Mouse (Mus musculus) G1E (cell line): Measurements from ENCODE around the gene Rd3. TPM values are rescaled to one million over a fixed set of nuclear protein-coding genes. Genes with fewer than 3 reads are reported as not detected.

Experiments
- ATAC-seq: 2 replicates; pipeline ENCODE4 v1.8.0; 2016; ENCODE audit warnings: mild to moderate bottlenecking; ENCODE audit not compliant: insufficient number of reproducible peaks, poor library complexity, low FRiP score, severe bottlenecking; ENCODE audit errors: extremely low read depth
- DNase-seq: peaks from one replicate; pipeline ENCODE4 v3.0.0; 2012; ENCODE audit warnings: low spot score
- H3K27me3 ChIP-seq: 2 replicates; pipeline ENCODE4 v1.6.1; 2012; ENCODE audit warnings: mild to moderate bottlenecking, low read length, inconsistent platforms; ENCODE audit not compliant: insufficient read depth
- H3K36me3 ChIP-seq: replicated peaks from 2 replicates; pipeline ENCODE3; 2012; ENCODE audit warnings: mild to moderate bottlenecking, inconsistent platforms
- H3K4me1 ChIP-seq: 2 replicates; pipeline ENCODE4 v1.6.1; 2012; ENCODE audit warnings: low read depth, low read length, inconsistent platforms, mixed read lengths; ENCODE audit not compliant: insufficient read depth
- H3K4me3 ChIP-seq: 2 replicates; pipeline ENCODE4 v1.5.1; 2012; ENCODE audit warnings: low read depth, mild to moderate bottlenecking, inconsistent platforms, low read length, moderate library complexity, mixed read lengths
- H3K9me3 ChIP-seq: replicated peaks from 2 replicates; pipeline ENCODE4 v1.6.1; 2012; ENCODE audit warnings: inconsistent platforms
- CTCF ChIP-seq: IDR thresholded peaks from 2 replicates; pipeline ENCODE4 v1.5.1; 2012; ENCODE audit warnings: low read depth, low read length, inconsistent platforms, mixed read lengths
- GATA1 ChIP-seq: IDR thresholded peaks from 2 replicates; pipeline ENCODE4 v1.6.1; 2012; ENCODE audit warnings: borderline replicate concordance, low read length, inconsistent platforms, mixed read lengths
- GATA2 ChIP-seq: IDR thresholded peaks from 2 replicates; pipeline ENCODE4 v1.6.1; 2012; ENCODE audit warnings: low read depth, low read length, inconsistent platforms, borderline replicate concordance
- POLR2AphosphoS5 ChIP-seq: IDR thresholded peaks from 2 replicates; pipeline ENCODE4 v1.6.1; 2012; ENCODE audit warnings: low read depth, low read length, inconsistent platforms; ENCODE audit not compliant: insufficient replicate concordance
- TAL1 ChIP-seq: conservative IDR thresholded peaks from 2 replicates; pipeline ENCODE4 v1.6.1; 2012; ENCODE audit warnings: low read depth, low read length, inconsistent platforms, mixed read lengths
- polyA plus RNA-seq: library from polyadenylated mRNA; stranded (reverse); fragments of >175 nt; gene quantifications from 2 replicates; pipeline ENCODE4 v1.2.3, GENCODE M21; 2012
- total RNA-seq, 2 experiments: library from RNA; stranded (forward) in 1 of 2; stranded (reverse) in 1 of 2; fragments of 200-1000 nt in 1 of 2; fragments of >200 nt in 1 of 2; fragmentation: Nextera tagmentation in 1 of 2; gene quantifications; 2 replicates each; pipeline ENCODE4 v1.2.3; 2014 to 2017

Rd3 gene
- total RNA-seq (2014; fragmentation: Nextera tagmentation) (not detected in 2 replicates), total RNA-seq (2017) (0.12 TPM in 1 of 2 replicates, not detected in the other), polyA plus RNA-seq (not detected in 2 replicates)

DNA sequence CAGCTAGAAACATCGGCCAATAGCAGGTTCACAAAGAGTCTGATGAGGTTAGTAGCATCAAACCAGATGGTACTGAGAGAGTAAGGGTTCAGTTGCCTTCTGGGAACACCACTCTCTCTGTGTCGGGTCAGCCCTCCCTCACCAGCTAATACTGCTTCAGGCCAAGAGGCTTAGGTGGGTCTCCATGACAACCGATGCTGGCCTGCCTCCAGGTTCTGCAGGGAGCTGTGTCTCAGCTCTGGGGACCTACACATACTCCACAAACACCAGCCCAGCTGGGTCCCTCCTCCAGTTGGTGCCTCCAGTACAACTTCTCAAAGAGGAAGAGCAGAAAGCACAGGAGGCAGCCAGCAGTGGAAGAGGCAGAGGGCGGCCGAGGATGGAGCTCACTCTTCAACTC is at the start of gene Rd3:
TSS of gene Rd3 (plus strand) at position 184 of the 400 bp plus-strand sequence.
- H3K9me3 ChIP-seq = no peaks in the 10 kb centered on the region
- no peak for ATAC-seq
- H3K4me1 ChIP-seq = no peaks in the 10 kb centered on the region
- no peaks in the 10 kb centered on the region for H3K36me3 ChIP-seq
- no peak for DNase-seq
- no peak for TF ChIP-seq GATA1
- peaks cover 47% of the 10 kb centered on the region for H3K27me3 ChIP-seq
- H3K4me3 ChIP-seq = no peak within 1 kb of the TSS

GRCm38 (mm10) chr1:191928345-191928744 is 48.8 kb upstream of the Rd3 start:
- H3K27me3 ChIP-seq = peaks cover 74% of the 10 kb centered on the region

GRCm38 (mm10) chr1:191929065-191929464 is 48.1 kb upstream of the Rd3 start:
- ATAC-seq (no peak), DNase-seq (no peak)
- Histone ChIP-seq H3K4me1 (no peaks in the 10 kb centered on the region), H3K36me3 (no peaks in the 10 kb centered on the region), H3K9me3 (no peaks in the 10 kb centered on the region), H3K27me3 (peaks cover 72% of the 10 kb centered on the region), H3K4me3 (no peak overlapping the region)
- TF ChIP-seq TAL1 (no peak), GATA2 (no peak), GATA1 (no peak), POLR2AphosphoS5 (no peak), CTCF (no peak)

More at GRCm38 (mm10) chr1:191928345-191928744, 48.8 kb upstream of the Rd3 start:
- Histone ChIP-seq H3K36me3 (no peaks in the 10 kb centered on the region), H3K4me3 (no peak overlapping the region), H3K4me1 (no peaks in the 10 kb centered on the region), H3K9me3 (no peaks in the 10 kb centered on the region)
- no peak for ATAC-seq
- TF ChIP-seq GATA1 (no peak), TAL1 (no peak), POLR2AphosphoS5 (no peak), CTCF (no peak), GATA2 (no peak)
- DNase-seq = no peak

DNA sequence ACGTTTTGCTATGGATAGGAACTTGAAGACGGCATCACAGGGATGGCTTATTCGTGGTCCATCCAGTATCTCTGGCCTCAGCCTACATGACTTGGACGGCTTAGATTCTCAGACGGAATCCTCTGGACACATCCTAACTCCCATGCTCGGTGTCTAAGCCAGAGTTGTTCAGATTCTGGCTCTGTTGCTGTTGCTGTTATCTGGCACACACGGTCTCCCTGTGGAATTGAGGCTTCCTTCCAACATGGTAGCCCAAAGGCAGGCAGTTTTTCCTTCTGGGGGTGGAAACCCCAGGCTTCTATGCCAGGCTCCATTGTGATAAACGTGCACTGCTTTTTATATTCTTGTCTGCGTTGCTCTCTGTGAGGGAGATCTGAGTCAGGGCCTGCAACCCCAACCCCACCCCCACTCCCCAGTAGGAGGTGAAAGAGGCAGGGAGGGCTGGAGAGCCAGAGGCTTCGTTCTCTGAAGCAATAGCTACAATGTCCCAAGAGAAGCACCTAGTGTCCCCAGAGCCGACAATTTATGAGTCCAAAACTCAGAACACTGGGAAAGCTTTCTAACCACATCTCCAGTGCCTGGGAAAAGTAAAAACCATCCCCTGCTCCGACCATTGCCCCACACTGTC is 47.2 kb upstream of the Rd3 start:
- Histone ChIP-seq H3K27me3 (peaks cover 72% of the 10 kb centered on the region), H3K9me3 (no peaks in the 10 kb centered on the region), H3K4me3 (no peak overlapping the region), H3K36me3 (no peaks in the 10 kb centered on the region), H3K4me1 (no peaks in the 10 kb centered on the region)
- ATAC-seq (no peak), DNase-seq (no peak)
- TF ChIP-seq POLR2AphosphoS5 (no peak), GATA1 (no peak), GATA2 (no peak), TAL1 (no peak), CTCF (no peak)

DNA sequence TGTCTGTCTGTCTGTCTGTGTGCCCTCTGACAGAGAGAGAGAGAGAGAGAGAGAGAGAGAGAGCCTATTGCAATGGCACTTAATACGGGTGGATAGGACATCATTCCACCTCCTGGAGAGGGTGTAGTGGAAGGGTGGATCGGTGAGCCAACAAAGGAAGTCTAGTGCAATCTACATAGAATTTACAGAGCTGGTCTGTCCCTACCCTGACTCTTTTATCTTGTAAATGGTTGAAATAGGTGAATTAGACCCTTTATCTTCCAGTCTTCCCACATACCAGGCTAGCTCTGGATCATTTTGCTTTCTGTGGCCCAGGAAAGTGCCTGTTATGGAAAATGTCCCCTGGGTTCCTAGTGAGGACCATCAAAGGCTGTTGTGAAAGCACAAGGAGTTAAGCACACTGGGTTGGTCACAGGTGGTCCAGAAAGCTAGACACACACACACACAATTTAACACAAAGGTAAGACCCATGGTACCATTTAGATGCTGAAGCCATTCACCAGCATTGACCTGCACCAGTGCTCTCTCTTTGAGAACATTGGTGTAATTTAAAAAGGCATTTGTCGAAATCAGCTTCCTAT is 46.6 kb upstream of the Rd3 start:
- Histone ChIP-seq H3K9me3 (no peaks in the 10 kb centered on the region), H3K36me3 (no peaks in the 10 kb centered on the region), H3K4me3 (no peak overlapping the region), H3K27me3 (peaks cover 72% of the 10 kb centered on the region), H3K4me1 (no peaks in the 10 kb centered on the region)
- TF ChIP-seq POLR2AphosphoS5 (no peak), CTCF (no peak), TAL1 (no peak), GATA2 (no peak), GATA1 (no peak)
- DNase-seq = no peak
- no peak for ATAC-seq

GRCm38 (mm10) chr1:191932286-191932985 is 44.7 kb upstream of the Rd3 start:
- TF ChIP-seq POLR2AphosphoS5 = no peak
- TF ChIP-seq GATA1 = no peak
- no peak for TF ChIP-seq TAL1
- TF ChIP-seq GATA2 = no peak
- no peak for TF ChIP-seq CTCF
- H3K36me3 ChIP-seq = no peaks in the 10 kb centered on the region
- H3K9me3 ChIP-seq = no peaks in the 10 kb centered on the region
- no peak overlapping the region for H3K4me3 ChIP-seq
- H3K4me1 ChIP-seq = no peaks in the 10 kb centered on the region
- ATAC-seq (no peak), DNase-seq (no peak)
- H3K27me3 ChIP-seq = peaks cover 57% of the 10 kb centered on the region
